Mouse (Mus musculus) ES-Bruce4 (cell line): ENCODE data around the gene Crebrf.

Experiments used
- CTCF ChIP-seq: IDR thresholded peaks from one replicate; pipeline ENCODE4 v1.8.1; 2011; ENCODE audit warnings: low read depth, low read length
- POLR2A ChIP-seq: IDR thresholded peaks from one replicate; pipeline ENCODE4 v1.8.1; 2011; ENCODE audit warnings: low read length; ENCODE audit not compliant: insufficient read depth

DNA sequence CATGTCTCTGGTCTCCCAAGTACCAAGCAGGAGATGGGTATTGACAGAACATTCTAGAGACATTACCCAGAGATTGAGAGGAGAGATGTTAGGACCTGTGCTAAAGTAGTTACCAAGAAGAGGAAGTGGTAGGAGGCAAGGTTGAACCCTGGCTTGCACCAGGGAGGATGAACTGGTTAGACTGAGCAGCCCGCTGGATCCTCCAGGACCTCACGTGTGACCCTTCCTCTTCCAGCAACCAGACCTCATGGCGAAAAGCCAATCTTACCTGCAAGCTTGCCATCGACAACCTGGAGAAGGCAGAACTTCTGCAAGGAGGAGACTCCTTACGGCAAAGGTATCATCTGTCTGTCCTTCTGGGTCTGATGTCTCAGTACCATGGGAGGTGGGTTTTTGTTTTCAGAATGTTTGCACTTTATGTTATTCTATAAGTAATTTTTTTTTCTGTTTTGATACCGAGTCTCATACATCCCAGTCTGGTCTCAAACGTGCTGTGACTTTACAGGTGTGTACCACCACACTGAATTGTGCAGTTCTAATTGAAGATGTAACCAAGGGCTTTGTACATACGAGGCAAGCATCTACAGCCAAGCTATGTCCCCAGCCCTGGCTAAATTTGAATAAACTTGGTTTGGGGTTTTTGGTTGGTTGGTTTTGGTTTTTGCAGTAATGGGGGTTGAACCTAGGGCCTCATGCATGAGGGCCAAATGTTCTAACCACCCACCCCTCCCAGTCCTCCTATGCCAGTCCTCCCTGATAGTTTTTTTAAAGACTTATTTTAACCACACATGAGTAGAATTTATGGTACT is 74.2 kb downstream of the Crebrf start:
- TF ChIP-seq CTCF (no peak), POLR2A (no peak)
